Mouse (Mus musculus) frontal cortex, adult 2 months (tissue): ENCODE results near the gene Lingo2. TPM values are rescaled to one million over a fixed set of nuclear protein-coding genes. Genes with fewer than 3 reads are reported as not detected.
"Not testable (repeated sequence)": the region's sequence is repeated elsewhere in the genome, so short reads cannot be mapped to it uniquely, and the experiment has no call there.

Experiments used
- DNase-seq, 2 experiments: peaks; one replicate each; pipeline ENCODE4 v3.0.0; 2022; ENCODE audit warnings: low spot score in 1 of 2; ENCODE audit errors: extremely low spot score in 1 of 2
- polyA plus RNA-seq: library from polyadenylated mRNA; depleted of rRNA; stranded (reverse); fragments of >200 nt; gene quantifications from 2 replicates; pipeline ENCODE4 v1.2.3, GENCODE M21; 2012

Gene Lingo2
- polyA plus RNA-seq, 1 experiment = 12.6 TPM

- DNase-seq = no peak
Observed at GRCm38 (mm10) chr4:35695137-35695522, 1256.4 kb downstream of the Lingo2 start.

DNA sequence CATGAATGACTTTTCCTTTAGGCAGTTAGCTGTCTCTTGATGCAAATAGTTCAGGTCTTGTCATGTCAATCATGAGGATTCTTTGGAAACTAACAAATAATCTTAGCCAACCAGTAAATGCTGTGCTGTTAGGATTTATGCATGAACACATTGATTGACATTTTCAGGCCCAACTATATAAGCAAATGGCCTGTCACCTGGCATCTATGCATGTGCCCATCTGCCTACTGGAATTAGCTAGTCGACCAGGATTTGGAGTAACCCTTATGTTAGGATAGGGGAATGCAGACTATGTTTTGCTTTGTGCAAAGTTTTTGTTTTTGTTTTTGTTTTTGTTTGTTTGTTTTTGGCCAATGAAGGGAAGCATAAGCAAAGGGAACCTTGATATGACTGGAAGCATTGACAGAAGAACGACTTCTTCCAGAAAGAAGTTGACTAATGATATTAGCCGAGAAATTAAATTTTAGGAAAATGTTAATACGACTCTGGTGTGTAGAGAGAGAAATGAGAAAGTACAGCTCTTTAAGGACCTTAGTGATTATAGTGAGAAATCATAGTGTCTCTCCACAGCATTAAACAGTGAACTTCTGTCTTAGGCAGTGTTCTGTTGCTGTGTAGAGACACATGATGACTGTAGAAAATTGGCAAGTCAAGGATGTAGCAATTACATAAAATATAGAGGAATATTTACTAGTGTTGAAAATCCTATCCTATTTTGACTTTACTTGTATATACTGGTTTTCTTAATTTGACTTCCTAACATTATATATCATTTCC lies 1257.0 kb downstream of the Lingo2 start:
- no peak for DNase-seq

- DNase-seq = no peak
Observed at GRCm38 (mm10) chr4:35690521-35690920, 1261.0 kb downstream of the Lingo2 start.

- not testable (repeated sequence) for DNase-seq
Observed at GRCm38 (mm10) chr4:35688498-35689240, 1262.9 kb downstream of the Lingo2 start.
